Mouse (Mus musculus) Muller cell, postnatal 12 days (primary cell): Measurements from ENCODE around the gene Epx.
"Not testable (repeated sequence)": the region's sequence is repeated elsewhere in the genome, so short reads cannot be mapped to it uniquely, and the experiment has no call there.

Experiments
- DNase-seq: peaks from one replicate; pipeline ENCODE4 v3.0.0-alpha.2; 2015; ENCODE audit errors: inconsistent ontology term

Gene Epx

GRCm38 (mm10) chr11:87875436-87875835, at the start of gene Epx:
Gene Epx (minus strand): TSS chr11:87875536.
- no peak for DNase-seq

GRCm38 (mm10) chr11:87920966-87921365, 45.6 kb upstream of the Epx start, which contains the start of gene Olfr464:
Gene Olfr464 (minus strand): TSS chr11:87920967.
- peak; percentile 2 for DNase-seq

- DNase-seq, result no peak
Measured at GRCm38 (mm10) chr11:87920301-87920700, 45.0 kb upstream of the Epx start.

GRCm38 (mm10) chr11:87916005-87916404, 40.7 kb upstream of the Epx start:
- DNase-seq, result no peak

- no peak for DNase-seq
Measured at GRCm38 (mm10) chr11:87904331-87904730, 29.0 kb upstream of the Epx start.

GRCm38 (mm10) chr11:87897287-87897686, 22.0 kb upstream of the Epx start, which contains the start of gene Olfr463:
Gene Olfr463 (minus strand): TSS chr11:87897387.
- no peak for DNase-seq

GRCm38 (mm10) chr11:87892168-87892567, 16.8 kb upstream of the Epx start, which contains the start of gene Olfr462:
Gene Olfr462 (minus strand): TSS chr11:87892268.
- DNase-seq, result no peak

GRCm38 (mm10) chr11:87884856-87885255, 9.5 kb upstream of the Epx start:
- DNase-seq, result no peak

- no peak for DNase-seq
Measured at GRCm38 (mm10) chr11:87883493-87883892, 8.2 kb upstream of the Epx start.

- no peak for DNase-seq
Measured at GRCm38 (mm10) chr11:87881714-87882113, 6.4 kb upstream of the Epx start.

GRCm38 (mm10) chr11:87879826-87880225, 4.5 kb upstream of the Epx start:
- no peak for DNase-seq

- DNase-seq, result no peak
Measured at GRCm38 (mm10) chr11:87871766-87872165, 3.6 kb downstream of the Epx start.

GRCm38 (mm10) chr11:87870096-87870495, 5.2 kb downstream of the Epx start:
- DNase-seq, result no peak

GRCm38 (mm10) chr11:87866891-87867290, 8.4 kb downstream of the Epx start:
- DNase-seq, result not testable (repeated sequence)

- no peak for DNase-seq
Measured at GRCm38 (mm10) chr11:87862805-87863204, 12.5 kb downstream of the Epx start.

- no peak for DNase-seq
Measured at GRCm38 (mm10) chr11:87860426-87860825, 14.9 kb downstream of the Epx start.

- DNase-seq, result no peak
Measured at GRCm38 (mm10) chr11:87859273-87859672, 16.1 kb downstream of the Epx start.

GRCm38 (mm10) chr11:87854550-87854949, 20.8 kb downstream of the Epx start:
- DNase-seq, result no peak

GRCm38 (mm10) chr11:87853597-87853954, 21.8 kb downstream of the Epx start:
- peak; percentile 36 for DNase-seq

GRCm38 (mm10) chr11:87852690-87853596, 22.4 kb downstream of the Epx start, which contains the start of gene Mks1:
Gene Mks1 (plus strand): TSS chr11:87853215.
- peak; percentile 91 for DNase-seq

GRCm38 (mm10) chr11:87847884-87848283, 27.5 kb downstream of the Epx start:
- peak; percentile 66 for DNase-seq

GRCm38 (mm10) chr11:87846968-87847600, 28.3 kb downstream of the Epx start:
- no peak for DNase-seq

- DNase-seq, result no peak
Measured at GRCm38 (mm10) chr11:87841436-87841835, 33.9 kb downstream of the Epx start.
